Mouse (Mus musculus): ENCODE results near the gene Nfkbid. TPM values are rescaled to one million over a fixed set of nuclear protein-coding genes. Genes with fewer than 3 reads are reported as not detected.

The Nfkbid gene
- total and polyA plus RNA-seq, 3 experiments = 144 to 197 (median 161) TPM

DNA sequence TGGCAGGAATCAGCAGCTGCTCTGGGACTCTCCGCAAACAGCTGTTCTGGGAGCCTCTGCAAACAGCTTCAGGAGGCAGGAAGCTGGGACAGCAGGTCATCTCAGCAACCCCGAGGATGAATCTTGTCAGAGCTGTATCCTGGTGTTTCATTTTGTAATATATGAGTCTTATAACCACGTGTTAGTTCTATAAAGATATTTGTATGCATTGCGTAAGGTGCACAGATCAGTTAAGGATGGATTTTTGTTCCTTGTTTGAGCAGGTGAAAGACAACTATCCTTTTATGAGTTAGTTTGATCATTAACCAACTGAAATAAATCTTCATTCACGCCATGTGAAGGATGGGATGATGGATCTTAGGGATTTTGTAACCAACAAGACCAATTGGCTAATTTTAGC, 41.5 kb upstream of the Nfkbid start:
- no peak overlapping the region for H3K4me3 ChIP-seq (replicated peaks in 1 of 3; ENCODE audit: low read depth in 2 of 3, low read length in 2 of 3, poor library complexity in 1 of 3)
- TF ChIP-seq POLR2A (IDR thresholded peaks at IDR 0.05; ENCODE audit: low read depth, low read length) (no peak), CHD2 (IDR thresholded peaks at IDR 0.05; ENCODE audit: low read length) (no peak), SIN3A (IDR thresholded peaks at IDR 0.05; ENCODE audit: low read length) (no peak), NRF1 (IDR thresholded peaks at IDR 0.05; ENCODE audit: low read depth, low read length) (no peak), SMC3 (IDR thresholded peaks at IDR 0.05; ENCODE audit: low read depth, low read length) (no peak), ZMIZ1 (IDR thresholded peaks at IDR 0.05; ENCODE audit: low read depth, low read length) (no peak), BHLHE40 (IDR thresholded peaks at IDR 0.05; ENCODE audit: low read depth, low read length) (no peak), JUND (conservative IDR thresholded peaks at IDR 0.05; ENCODE audit: low read depth, low read length) (no peak), MEF2A (IDR thresholded peaks at IDR 0.05; ENCODE audit: borderline replicate concordance, low read depth, low read length) (no peak), EP300 (IDR thresholded peaks at IDR 0.05; ENCODE audit: low read length) (no peak), TCF12 (IDR thresholded peaks at IDR 0.05; ENCODE audit: low read depth, low read length) (no peak)
- H3K4me1 ChIP-seq (ENCODE audit: control insufficient read depth in 1 of 2, insufficient read depth in 2 of 2) = no peaks in the 10 kb centered on the region
- no peaks in the 10 kb centered on the region for H3K36me3 ChIP-seq (replicated peaks in 1 of 2; ENCODE audit: control insufficient read depth in 1 of 2, insufficient read depth in 1 of 2, low read length in 1 of 2)
- DNase-seq (ENCODE audit: extremely low read depth) = no peak
- no peak overlapping the region for H3K27ac ChIP-seq (ENCODE audit: insufficient read depth, low read depth)
- H3K4me2 ChIP-seq (ENCODE audit: insufficient read depth, low read depth, poor library complexity, severe bottlenecking) = no peak overlapping the region
- no peak overlapping the region for H3K9ac ChIP-seq (ENCODE audit: insufficient read depth, low read depth)
- in situ Hi-C loops (cut with MboI; ENCODE audit: low pct_ligation_motif_present, low pct_unique_long_range_greater_than_20kb, low sequenced_read_pairs) (no loop called here), dilution Hi-C loops (cut with MboI; ENCODE audit: extremely low pct_ligation_motif_present, extremely low pct_unique_long_range_greater_than_20kb, low sequenced_read_pairs) (no loop called here)
- peaks cover 32% of the 10 kb centered on the region for H3K27me3 ChIP-seq (replicated peaks)
- H3K9me3 ChIP-seq (replicated peaks; ENCODE audit: low read length) = peaks cover 8% of the 10 kb centered on the region
- H3K79me2 ChIP-seq (replicated peaks; ENCODE audit: control insufficient read depth, extremely low read depth, insufficient read depth, poor library complexity, severe bottlenecking) = no peaks in the 10 kb centered on the region

DNA sequence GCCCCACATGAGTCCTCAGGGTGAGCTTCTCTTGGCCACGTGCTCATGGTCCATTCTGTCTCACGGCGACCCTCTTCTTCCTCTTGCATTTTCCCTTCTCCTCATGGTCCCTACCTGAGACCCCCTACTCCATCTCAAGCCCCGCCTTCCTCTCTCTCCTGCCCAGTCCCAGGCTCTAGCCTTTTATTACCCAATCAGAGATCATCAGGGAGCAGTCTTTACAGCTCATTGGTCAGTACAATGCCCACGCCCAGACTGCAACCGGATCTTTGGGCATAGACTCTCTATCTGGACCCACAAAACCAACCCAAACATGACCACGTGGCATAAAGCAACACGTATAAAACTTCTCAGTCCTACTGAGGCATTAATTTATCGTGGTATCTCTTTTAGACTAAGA, 37.4 kb upstream of the Nfkbid start:
- Histone ChIP-seq H3K27ac (ENCODE audit: insufficient read depth, low read depth) (no peak overlapping the region), H3K4me2 (ENCODE audit: insufficient read depth, low read depth, poor library complexity, severe bottlenecking) (no peak overlapping the region), H3K4me3 (replicated peaks in 1 of 3; ENCODE audit: low read depth in 2 of 3, low read length in 2 of 3, poor library complexity in 1 of 3) (no peak overlapping the region), H3K36me3 (replicated peaks in 1 of 2; ENCODE audit: control insufficient read depth in 1 of 2, insufficient read depth in 1 of 2, low read length in 1 of 2) (no peaks in the 10 kb centered on the region), H3K9ac (ENCODE audit: insufficient read depth, low read depth) (no peak overlapping the region), H3K9me3 (replicated peaks; ENCODE audit: low read length) (peaks cover 6% of the 10 kb centered on the region), H3K79me2 (replicated peaks; ENCODE audit: control insufficient read depth, extremely low read depth, insufficient read depth, poor library complexity, severe bottlenecking) (no peaks in the 10 kb centered on the region), H3K27me3 (replicated peaks) (peaks cover 18% of the 10 kb centered on the region), H3K4me1 (ENCODE audit: control insufficient read depth in 1 of 2, insufficient read depth in 2 of 2) (no peaks in the 10 kb centered on the region)
- in situ Hi-C loops (cut with MboI; ENCODE audit: low pct_ligation_motif_present, low pct_unique_long_range_greater_than_20kb, low sequenced_read_pairs) = no loop called here
- TF ChIP-seq MAX (IDR thresholded peaks at IDR 0.05; ENCODE audit: low read length) = no peak
- no peak for TF ChIP-seq CHD2 (IDR thresholded peaks at IDR 0.05; ENCODE audit: low read length)
- TF ChIP-seq NRF1 (IDR thresholded peaks at IDR 0.05; ENCODE audit: low read depth, low read length) = no peak
- no peak for TF ChIP-seq ZNF384 (IDR thresholded peaks at IDR 0.05; ENCODE audit: low read depth, low read length)
- DNase-seq (ENCODE audit: extremely low read depth) = no peak
- dilution Hi-C loops (cut with MboI; ENCODE audit: extremely low pct_ligation_motif_present, extremely low pct_unique_long_range_greater_than_20kb, low sequenced_read_pairs) = no loop called here

DNA sequence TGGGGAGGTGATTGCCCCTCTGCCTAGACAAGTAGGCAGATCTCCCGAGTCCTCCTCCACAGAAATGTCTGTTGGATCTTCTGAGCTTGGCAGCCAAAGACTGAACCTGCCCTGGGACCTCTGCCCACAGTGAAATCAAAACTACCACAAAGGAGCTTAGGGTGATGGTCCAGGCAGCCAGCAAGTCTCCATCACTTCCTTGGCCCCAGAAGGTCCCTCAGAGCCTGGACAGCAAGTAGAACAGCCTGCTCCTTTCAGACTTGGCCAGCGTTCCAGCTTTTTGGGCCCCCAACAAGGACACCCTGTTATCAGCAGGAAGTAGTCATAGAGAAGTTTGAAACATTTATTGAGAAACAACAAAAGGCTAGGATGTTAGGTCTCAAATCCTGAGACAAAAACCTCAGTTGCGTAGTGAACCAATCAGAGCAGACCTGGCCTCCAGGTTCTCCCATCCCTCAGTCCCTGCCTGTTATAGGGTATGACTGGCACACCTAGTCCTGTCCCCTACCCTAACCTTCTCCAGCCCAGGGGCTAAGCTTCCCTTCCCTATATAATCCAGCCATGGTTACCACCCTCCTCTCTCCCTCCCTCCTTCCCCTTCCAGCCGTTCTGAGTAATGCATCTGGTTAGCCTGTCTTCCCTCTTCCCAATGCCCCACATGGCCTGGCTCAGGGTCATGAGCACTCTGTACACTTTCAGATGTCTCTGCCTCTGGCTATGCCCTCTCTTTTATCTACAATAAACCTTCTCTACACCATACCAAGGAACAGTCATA, 28.6 kb upstream of the Nfkbid start:
- no peaks in the 10 kb centered on the region for H3K79me2 ChIP-seq (replicated peaks; ENCODE audit: control insufficient read depth, extremely low read depth, insufficient read depth, poor library complexity, severe bottlenecking)
- H3K4me1 ChIP-seq (ENCODE audit: control insufficient read depth in 1 of 2, insufficient read depth in 2 of 2) = peaks cover 3 to 21% of the 10 kb centered on the region in 2 experiments; a peak in 3 of 4 replicates
- H3K27me3 ChIP-seq (replicated peaks) = no peaks in the 10 kb centered on the region
- in situ Hi-C loops (cut with MboI; ENCODE audit: low pct_ligation_motif_present, low pct_unique_long_range_greater_than_20kb, low sequenced_read_pairs) (loop anchor here (5.0 kb wide), 1 partner anchor 34 kb away; no protein-coding TSS in a partner anchor), dilution Hi-C loops (cut with MboI; ENCODE audit: extremely low pct_ligation_motif_present, extremely low pct_unique_long_range_greater_than_20kb, low sequenced_read_pairs) (no loop called here)
- no peak overlapping the region for H3K4me2 ChIP-seq (ENCODE audit: insufficient read depth, low read depth, poor library complexity, severe bottlenecking)
- no peaks in the 10 kb centered on the region for H3K9me3 ChIP-seq (replicated peaks; ENCODE audit: low read length)
- H3K4me3 ChIP-seq (replicated peaks in 1 of 3; ENCODE audit: low read depth in 2 of 3, low read length in 2 of 3, poor library complexity in 1 of 3) = no peak overlapping the region
- H3K36me3 ChIP-seq (replicated peaks in 1 of 2; ENCODE audit: control insufficient read depth in 1 of 2, insufficient read depth in 1 of 2, low read length in 1 of 2) = peaks cover 0 to 7% of the 10 kb centered on the region in 2 experiments
- H3K27ac ChIP-seq (ENCODE audit: insufficient read depth, low read depth) = no peak overlapping the region
- TF ChIP-seq ZC3H11A (IDR thresholded peaks at IDR 0.05; ENCODE audit: low read depth, low read length) = no peak
- no peak for TF ChIP-seq PAX5 (IDR thresholded peaks at IDR 0.05; ENCODE audit: low read length)
- TF ChIP-seq HCFC1 (IDR thresholded peaks at IDR 0.05; ENCODE audit: low read depth, low read length) = no peak
- TF ChIP-seq RAD21 (IDR thresholded peaks at IDR 0.05; ENCODE audit: low read depth, low read length) = no peak
- TF ChIP-seq UBTF (IDR thresholded peaks at IDR 0.05; ENCODE audit: low read depth, low read length) = no peak
- TF ChIP-seq JUN (IDR thresholded peaks at IDR 0.05; ENCODE audit: insufficient read depth, low read depth, low read length) = no peak
- no peak for TF ChIP-seq CHD2 (IDR thresholded peaks at IDR 0.05; ENCODE audit: low read length)
- TF ChIP-seq USF2 (conservative IDR thresholded peaks at IDR 0.05; ENCODE audit: low read depth, low read length) = no peak
- no peak for TF ChIP-seq ZKSCAN1 (IDR thresholded peaks at IDR 0.05; ENCODE audit: borderline replicate concordance, low read depth, low read length)
- TF ChIP-seq ETS1 (conservative IDR thresholded peaks at IDR 0.05; ENCODE audit: low read depth, low read length) = no peak
- TF ChIP-seq SIN3A (IDR thresholded peaks at IDR 0.05; ENCODE audit: low read length) = no peak
- TF ChIP-seq MYC (IDR thresholded peaks at IDR 0.05; ENCODE audit: low read depth, low read length) = no peak
- TF ChIP-seq NRF1 (IDR thresholded peaks at IDR 0.05; ENCODE audit: low read depth, low read length) = no peak
- no peak overlapping the region for H3K9ac ChIP-seq (ENCODE audit: insufficient read depth, low read depth)
- no peak for DNase-seq (ENCODE audit: extremely low read depth)
